Mouse (Mus musculus): Measurements from ENCODE around the gene Iqcg.

The Iqcg gene

DNA sequence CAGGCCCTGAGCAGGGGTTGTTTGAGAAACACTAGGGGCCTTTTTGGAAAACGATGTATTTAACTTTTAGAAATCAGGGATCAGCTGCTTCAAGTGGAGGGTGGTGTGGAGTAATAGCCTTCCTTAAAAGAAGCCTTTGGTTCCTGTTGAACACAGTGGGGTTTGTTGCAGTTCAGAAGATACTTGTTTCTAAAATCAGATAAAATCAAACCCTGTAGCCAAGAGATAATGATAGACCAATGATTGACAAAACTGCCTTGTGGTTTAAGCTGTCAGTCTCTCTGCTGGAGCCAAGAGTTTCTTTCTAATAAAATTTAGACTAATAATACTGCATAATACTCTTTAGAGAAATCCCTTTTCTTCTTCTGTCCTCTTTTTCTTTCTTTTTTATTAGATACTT is 75.8 kb downstream of the Iqcg start:
- no peak for DNase-seq (ENCODE audit: low spot score)

DNA sequence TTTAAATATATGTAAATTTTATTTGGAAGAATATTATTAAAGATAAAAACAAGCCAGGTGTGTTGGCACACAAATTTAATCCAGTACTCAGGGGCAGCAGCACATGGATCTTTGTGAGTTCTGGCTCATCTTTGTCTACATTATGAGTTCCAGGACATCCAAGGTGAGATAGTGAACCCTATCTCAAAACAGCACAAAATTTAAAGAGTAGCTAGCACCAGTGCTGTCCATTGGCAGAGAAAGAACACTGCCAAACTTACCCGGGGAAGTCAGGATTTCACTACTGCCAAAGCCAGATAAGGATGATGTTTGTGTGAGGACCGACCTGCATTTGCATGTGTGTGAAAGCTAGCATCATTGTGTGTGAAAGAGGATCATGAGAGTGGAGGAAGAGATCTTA is 83.0 kb downstream of the Iqcg start:
- DNase-seq (ENCODE audit: low spot score), result no peak

DNA sequence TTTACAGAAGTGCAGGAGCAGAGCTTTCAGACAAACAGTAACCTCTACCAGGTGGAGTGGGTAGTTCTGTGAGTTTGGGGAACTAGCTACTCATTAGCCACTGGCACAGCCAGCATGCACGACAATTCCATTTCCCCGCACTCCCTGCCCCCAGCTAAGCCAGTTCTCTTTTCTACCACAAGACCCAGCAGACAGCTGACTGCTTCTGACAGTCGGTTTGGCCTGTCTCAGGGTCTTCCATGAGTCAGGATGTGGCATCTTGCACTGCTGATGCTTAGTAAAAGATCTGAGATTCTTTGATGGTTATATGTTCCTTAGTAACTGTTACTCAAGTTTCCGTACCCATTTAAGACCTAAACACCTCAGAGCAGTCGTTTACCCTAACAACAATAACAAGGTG is 83.5 kb downstream of the Iqcg start:
- DNase-seq (ENCODE audit: low spot score), result no peak

All from lung, postnatal 25 days (tissue).